Comparison of ENCODE assay signal across 28 mouse cellular contexts in the genomic region with DNA sequence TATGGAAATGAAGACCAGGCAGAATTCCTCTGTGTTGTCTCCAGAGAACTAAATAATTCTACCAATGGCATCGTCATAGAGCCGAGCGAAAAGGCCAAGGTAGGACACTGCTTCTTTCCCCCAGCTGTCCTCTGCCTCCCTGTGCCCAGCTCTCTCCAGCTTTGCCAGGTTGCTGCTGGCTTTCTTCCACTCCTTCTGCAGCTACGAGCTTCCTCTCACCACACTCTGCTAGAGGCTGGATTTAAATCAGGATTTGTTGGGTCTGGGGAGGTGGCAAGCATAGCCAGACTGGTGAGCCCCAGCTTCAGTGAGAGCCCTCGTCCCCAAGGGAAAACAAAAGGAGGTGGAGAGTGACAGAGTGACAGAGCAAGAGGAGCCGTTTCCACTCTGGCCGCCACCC. TPM values are rescaled to one million over a fixed set of nuclear protein-coding genes. Genes with fewer than 3 reads are reported as not detected.
DNase-seq lines count a peak whose midpoint lies in the region; ATAC-seq lines count a peak whose summit lies in the region.
"Had no signal": no experiment of that assay in that cellular context is flagged by ENCODE, and none has a peak within 500 bp of the region (broad histone marks: within the 10 kb centered on the region; RNA-seq: fewer than 3 reads in every experiment).

No protein-coding gene starts in this region.

- no peaks in the 10 kb centered on the region for H3K27me3 ChIP-seq in midbrain, embryonic 13.5 days
- H3K27me3 ChIP-seq: embryonic facial prominence, embryonic 12.5 days; forebrain, embryonic 12.5 days; heart, embryonic 15.5 days; hindbrain, embryonic 13.5 days; kidney, embryonic 15.5 days; limb, embryonic 12.5 days; neural tube, embryonic 15.5 days had no signal

- H3K4me1 ChIP-seq in midbrain, embryonic 13.5 days (replicated peaks): peaks cover 12% of the 10 kb centered on the region

- no peak for ATAC-seq in cerebellum, adult (ENCODE audit: insufficient number of reproducible peaks, low FRiP score, low TSS enrichment)
- no peak for ATAC-seq in midbrain, embryonic 13.5 days
- ATAC-seq: liver, postnatal 0 days; lung, postnatal 0 days had no signal

- no peak overlapping the region for H3K4me3 ChIP-seq in midbrain, embryonic 13.5 days (replicated peaks)
- H3K4me3 ChIP-seq: embryonic facial prominence, embryonic 12.5 days; forebrain, embryonic 12.5 days; heart, embryonic 15.5 days; hindbrain, embryonic 13.5 days; kidney, embryonic 15.5 days; limb, embryonic 12.5 days; neural tube, embryonic 15.5 days had no signal

- H3K36me3 ChIP-seq in midbrain, embryonic 13.5 days: peaks cover 81% of the 10 kb centered on the region

- H3K9me3 ChIP-seq in midbrain, embryonic 13.5 days: no peaks in the 10 kb centered on the region
- H3K9me3 ChIP-seq: embryonic facial prominence, embryonic 12.5 days; forebrain, embryonic 12.5 days; heart, embryonic 15.5 days; hindbrain, embryonic 13.5 days; kidney, embryonic 15.5 days; limb, embryonic 12.5 days; neural tube, embryonic 15.5 days had no signal

- DNase-seq in cerebellum, adult 11 months: peak; percentile 43
- peak; percentile 39 to 41 for DNase-seq in heart, adult 18-20 months
- no peak for DNase-seq in heart, adult 9 months (ENCODE audit: low spot score in 2 of 2)
- DNase-seq in right cerebral cortex, postnatal 14 days: peak; percentile 53
- no peak for DNase-seq in right cerebral cortex, postnatal 4 days
- DNase-seq in cerebellum, postnatal 14 days: peak; percentile 69 to 84
- DNase-seq: adrenal gland, adult 2 months; gastrocnemius, postnatal 25 days; heart, postnatal 36 days; kidney, adult 11 months; kidney, postnatal 36 days; liver, postnatal 0 days; spleen, adult 18-20 months had no signal

- no peak overlapping the region for H3K9ac ChIP-seq in midbrain, embryonic 13.5 days (replicated peaks)
- H3K9ac ChIP-seq: embryonic facial prominence, embryonic 12.5 days; forebrain, embryonic 12.5 days; heart, embryonic 15.5 days; hindbrain, embryonic 13.5 days; kidney, embryonic 15.5 days; limb, embryonic 12.5 days; liver, postnatal 0 days; neural tube, embryonic 15.5 days had no signal

- no peak overlapping the region for H3K27ac ChIP-seq in midbrain, embryonic 13.5 days
- H3K27ac ChIP-seq: embryonic facial prominence, embryonic 12.5 days; forebrain, embryonic 12.5 days; heart, embryonic 15.5 days; hindbrain, embryonic 13.5 days; kidney, embryonic 15.5 days; limb, embryonic 12.5 days; macrophage; neural tube, embryonic 15.5 days had no signal

- no peak overlapping the region for H3K4me2 ChIP-seq in midbrain, embryonic 13.5 days (replicated peaks)
- H3K4me2 ChIP-seq: embryonic facial prominence, embryonic 12.5 days; forebrain, embryonic 12.5 days; heart, embryonic 15.5 days; hindbrain, embryonic 13.5 days; kidney, embryonic 15.5 days; limb, embryonic 12.5 days; liver, embryonic 11.5 days; neural tube, embryonic 15.5 days had no signal

- WGBS in midbrain, embryonic 13.5 days: 88% methylated on average over 7 of the region's 7 CpGs

RNA-seq across cellular contexts. Expression of a gene that starts 9.4 kb away (rescaled TPM):
- total RNA-seq in heart, adult 18-20 months (2021): 10 to 100 TPM; 30.1 to 31.0 TPM
- 14.6 and 25.3 TPM in 2 replicates for polyA plus RNA-seq in midbrain, embryonic 13.5 days (2015; fragmentation: Nextera tagmentation; extraction: Ambion mirVana)

RNA-seq across cellular contexts. Expression of a gene that starts 9.5 kb away (rescaled TPM):
- 1,000 to 10,000 TPM; 2,170 to 2,492 TPM for total RNA-seq in heart, adult 18-20 months (2021)
- polyA plus RNA-seq in midbrain, embryonic 13.5 days (2015; fragmentation: Nextera tagmentation; extraction: Ambion mirVana): 948 and 970 TPM in 2 replicates

RNA-seq across cellular contexts. Expression of a gene that starts 11.0 kb away (rescaled TPM):
- not detected for total RNA-seq in heart, adult 18-20 months (2021)
- polyA plus RNA-seq in midbrain, embryonic 13.5 days (2015; fragmentation: Nextera tagmentation; extraction: Ambion mirVana): not detected in 2 replicates
- total RNA-seq: gastrocnemius, postnatal 25 days; heart, postnatal 36 days had no signal
- polyA plus RNA-seq: embryonic facial prominence, embryonic 12.5 days; forebrain, embryonic 12.5 days; heart, embryonic 15.5 days; hindbrain, embryonic 13.5 days; limb, embryonic 12.5 days; lung, postnatal 0 days; macrophage had no signal

RNA-seq across cellular contexts. Expression of a gene that starts 25.8 kb away (rescaled TPM):
- total RNA-seq in heart, adult 18-20 months (2021): 100 to 1,000 TPM; 140 to 166 TPM
- polyA plus RNA-seq in midbrain, embryonic 13.5 days (2015; fragmentation: Nextera tagmentation; extraction: Ambion mirVana): 226 and 244 TPM in 2 replicates

RNA-seq across cellular contexts. Expression of a gene that starts 33.0 kb away (rescaled TPM):
- under 1 TPM in 1 of 2 experiments, not detected in 1; 0.36 TPM for total RNA-seq in heart, adult 18-20 months (2021)
- polyA plus RNA-seq in midbrain, embryonic 13.5 days (2015; fragmentation: Nextera tagmentation; extraction: Ambion mirVana): 0.09 and 0.13 TPM in 2 replicates
- total RNA-seq: gastrocnemius, postnatal 25 days; heart, adult 8-10 months; heart, postnatal 36 days; layer of hippocampus, postnatal 10 days had no signal
- polyA plus RNA-seq: adrenal gland, adult 2 months; forebrain, embryonic 12.5 days; frontal cortex, adult 2 months; limb, embryonic 12.5 days; liver, embryonic 11.5 days; macrophage had no signal

Comparison
In these comparisons a context has a peak if more than half of its experiments do, and no peak if none do; other contexts are left out.
1. DNase-seq: peak in cerebellum, adult 11 months (single experiment), heart, adult 18-20 months (2 of 2), right cerebral cortex, postnatal 14 days (single experiment) and cerebellum, postnatal 14 days (2 of 2); none in heart, adult 9 months (0 of 2) and right cerebral cortex, postnatal 4 days (single experiment).